Mouse (Mus musculus): ENCODE data around the gene Pf4. TPM values are rescaled to one million over a fixed set of nuclear protein-coding genes. Genes with fewer than 3 reads are reported as not detected.
A peak's percentile ranks its signal among the peaks of the same experiment; 100 is the strongest.

Gene Pf4
- polyA plus RNA-seq, 1 experiment: 9.8 TPM

- no peaks in the 10 kb centered on the region for H3K27me3 ChIP-seq (replicated peaks; ENCODE audit: control insufficient read depth, insufficient read depth, low read length)
- no peaks in the 10 kb centered on the region for H3K36me3 ChIP-seq (ENCODE audit: control insufficient read depth, insufficient read depth, low read length)
- peak; percentile 23 for DNase-seq
- H3K27ac ChIP-seq (ENCODE audit: insufficient read depth, low read depth, low read length): no peak within 1 kb of the TSS
- H3K4me3 ChIP-seq (ENCODE audit: insufficient read depth, low read depth, low read length): peak within 1 kb of the TSS; percentile 13; the same call in 1 of the 2 replicates
- WGBS: 5% methylated on average over 32 of the region's 32 CpGs
- no peak for TF ChIP-seq CTCF (conservative IDR thresholded peaks at IDR 0.05; ENCODE audit: insufficient read depth, insufficient read length, low read depth, low read length)
- TF ChIP-seq POLR2A (IDR thresholded peaks at IDR 0.05; ENCODE audit: low read depth, low read length): no peak
- H3K4me1 ChIP-seq (ENCODE audit: control insufficient read depth, insufficient read depth, low read length): peaks cover 11% of the 10 kb centered on the region
Observed at GRCm38 (mm10) chr5:90759077-90760065, 12.9 kb upstream of the Pf4 start, which contains the start of gene Cxcl5. TSS of gene Cxcl5 (plus strand) at chr5:90759360.

- WGBS: 51% methylated on average over 4 of the region's 4 CpGs
Observed at GRCm38 (mm10) chr5:90760303-90760702, 11.9 kb upstream of the Pf4 start.

GRCm38 (mm10) chr5:90760844-90761243, 11.4 kb upstream of the Pf4 start:
- no peak overlapping the region for H3K27ac ChIP-seq (ENCODE audit: insufficient read depth, low read depth, low read length)
- DNase-seq: no peak
- 97% methylated on average over 2 of the region's 2 CpGs for WGBS
- H3K36me3 ChIP-seq (ENCODE audit: control insufficient read depth, insufficient read depth, low read length): no peaks in the 10 kb centered on the region
- H3K4me1 ChIP-seq (ENCODE audit: control insufficient read depth, insufficient read depth, low read length): peaks cover 11% of the 10 kb centered on the region
- TF ChIP-seq CTCF (conservative IDR thresholded peaks at IDR 0.05; ENCODE audit: insufficient read depth, insufficient read length, low read depth, low read length): no peak
- no peak for TF ChIP-seq POLR2A (IDR thresholded peaks at IDR 0.05; ENCODE audit: low read depth, low read length)
- no peak overlapping the region for H3K4me3 ChIP-seq (ENCODE audit: insufficient read depth, low read depth, low read length)
- H3K27me3 ChIP-seq (replicated peaks; ENCODE audit: control insufficient read depth, insufficient read depth, low read length): no peaks in the 10 kb centered on the region

More at GRCm38 (mm10) chr5:90760303-90760702, 11.9 kb upstream of the Pf4 start:
- no peaks in the 10 kb centered on the region for H3K36me3 ChIP-seq (ENCODE audit: control insufficient read depth, insufficient read depth, low read length)
- DNase-seq: no peak
- no peak overlapping the region for H3K4me3 ChIP-seq (ENCODE audit: insufficient read depth, low read depth, low read length)
- H3K27ac ChIP-seq (ENCODE audit: insufficient read depth, low read depth, low read length): no peak overlapping the region
- H3K4me1 ChIP-seq (ENCODE audit: control insufficient read depth, insufficient read depth, low read length): peaks cover 11% of the 10 kb centered on the region
- TF ChIP-seq POLR2A (IDR thresholded peaks at IDR 0.05; ENCODE audit: low read depth, low read length): no peak
- no peak for TF ChIP-seq CTCF (conservative IDR thresholded peaks at IDR 0.05; ENCODE audit: insufficient read depth, insufficient read length, low read depth, low read length)
- no peaks in the 10 kb centered on the region for H3K27me3 ChIP-seq (replicated peaks; ENCODE audit: control insufficient read depth, insufficient read depth, low read length)

GRCm38 (mm10) chr5:90761834-90762233, 10.4 kb upstream of the Pf4 start:
- no peaks in the 10 kb centered on the region for H3K36me3 ChIP-seq (ENCODE audit: control insufficient read depth, insufficient read depth, low read length)
- H3K27ac ChIP-seq (ENCODE audit: insufficient read depth, low read depth, low read length): no peak overlapping the region
- no peaks in the 10 kb centered on the region for H3K27me3 ChIP-seq (replicated peaks; ENCODE audit: control insufficient read depth, insufficient read depth, low read length)
- DNase-seq: no peak
- peaks cover 11% of the 10 kb centered on the region for H3K4me1 ChIP-seq (ENCODE audit: control insufficient read depth, insufficient read depth, low read length)
- TF ChIP-seq POLR2A (IDR thresholded peaks at IDR 0.05; ENCODE audit: low read depth, low read length): no peak
- 89% methylated on average over 3 of the region's 3 CpGs for WGBS
- H3K4me3 ChIP-seq (ENCODE audit: insufficient read depth, low read depth, low read length): no peak overlapping the region

- TF ChIP-seq POLR2A (IDR thresholded peaks at IDR 0.05; ENCODE audit: low read depth, low read length): no peak
- WGBS: 85% methylated on average over 12 of the region's 12 CpGs
Observed at GRCm38 (mm10) chr5:90763912-90764665, 8.1 kb upstream of the Pf4 start.

GRCm38 (mm10) chr5:90765821-90766606, 6.2 kb upstream of the Pf4 start:
- DNase-seq: no peak
- H3K27me3 ChIP-seq (replicated peaks; ENCODE audit: control insufficient read depth, insufficient read depth, low read length): no peaks in the 10 kb centered on the region
- H3K4me3 ChIP-seq (ENCODE audit: insufficient read depth, low read depth, low read length): no peak overlapping the region
- no peak overlapping the region for H3K27ac ChIP-seq (ENCODE audit: insufficient read depth, low read depth, low read length)
- WGBS: 53% methylated on average over 8 of the region's 8 CpGs
- no peaks in the 10 kb centered on the region for H3K4me1 ChIP-seq (ENCODE audit: control insufficient read depth, insufficient read depth, low read length)
- TF ChIP-seq CTCF (conservative IDR thresholded peaks at IDR 0.05; ENCODE audit: insufficient read depth, insufficient read length, low read depth, low read length): no peak
- no peak for TF ChIP-seq POLR2A (IDR thresholded peaks at IDR 0.05; ENCODE audit: low read depth, low read length)
- H3K36me3 ChIP-seq (ENCODE audit: control insufficient read depth, insufficient read depth, low read length): no peaks in the 10 kb centered on the region

More at GRCm38 (mm10) chr5:90763912-90764665, 8.1 kb upstream of the Pf4 start:
- H3K4me1 ChIP-seq (ENCODE audit: control insufficient read depth, insufficient read depth, low read length): peaks cover 2% of the 10 kb centered on the region; the same call in 1 of the 2 replicates
- DNase-seq: no peak
- H3K4me3 ChIP-seq (ENCODE audit: insufficient read depth, low read depth, low read length): no peak overlapping the region
- no peak overlapping the region for H3K27ac ChIP-seq (ENCODE audit: insufficient read depth, low read depth, low read length)
- H3K27me3 ChIP-seq (replicated peaks; ENCODE audit: control insufficient read depth, insufficient read depth, low read length): no peaks in the 10 kb centered on the region
- H3K36me3 ChIP-seq (ENCODE audit: control insufficient read depth, insufficient read depth, low read length): no peaks in the 10 kb centered on the region

All from kidney, adult 2 months (tissue).